Mouse (Mus musculus): Measurements from ENCODE around the gene Sash3.

GRCm38 (mm10) chrX:48103256-48103655, 43.0 kb upstream of the Sash3 start:
- TF ChIP-seq POLR2A (IDR thresholded peaks at IDR 0.05; ENCODE audit: low read depth, low read length) (no peak), CTCF (IDR thresholded peaks at IDR 0.05; ENCODE audit: extremely low read depth, insufficient read depth, insufficient read length, insufficient replicate concordance) (no peak)
